Mouse (Mus musculus) frontal cortex, postnatal 14 days (tissue): ENCODE measurements around the gene Hist1h2bh.

Experiments used
- DNase-seq, 2 experiments: peaks; one replicate each; pipeline ENCODE4 v3.0.0; 2022; ENCODE audit warnings: low spot score in 2 of 2

The Hist1h2bh gene

DNA sequence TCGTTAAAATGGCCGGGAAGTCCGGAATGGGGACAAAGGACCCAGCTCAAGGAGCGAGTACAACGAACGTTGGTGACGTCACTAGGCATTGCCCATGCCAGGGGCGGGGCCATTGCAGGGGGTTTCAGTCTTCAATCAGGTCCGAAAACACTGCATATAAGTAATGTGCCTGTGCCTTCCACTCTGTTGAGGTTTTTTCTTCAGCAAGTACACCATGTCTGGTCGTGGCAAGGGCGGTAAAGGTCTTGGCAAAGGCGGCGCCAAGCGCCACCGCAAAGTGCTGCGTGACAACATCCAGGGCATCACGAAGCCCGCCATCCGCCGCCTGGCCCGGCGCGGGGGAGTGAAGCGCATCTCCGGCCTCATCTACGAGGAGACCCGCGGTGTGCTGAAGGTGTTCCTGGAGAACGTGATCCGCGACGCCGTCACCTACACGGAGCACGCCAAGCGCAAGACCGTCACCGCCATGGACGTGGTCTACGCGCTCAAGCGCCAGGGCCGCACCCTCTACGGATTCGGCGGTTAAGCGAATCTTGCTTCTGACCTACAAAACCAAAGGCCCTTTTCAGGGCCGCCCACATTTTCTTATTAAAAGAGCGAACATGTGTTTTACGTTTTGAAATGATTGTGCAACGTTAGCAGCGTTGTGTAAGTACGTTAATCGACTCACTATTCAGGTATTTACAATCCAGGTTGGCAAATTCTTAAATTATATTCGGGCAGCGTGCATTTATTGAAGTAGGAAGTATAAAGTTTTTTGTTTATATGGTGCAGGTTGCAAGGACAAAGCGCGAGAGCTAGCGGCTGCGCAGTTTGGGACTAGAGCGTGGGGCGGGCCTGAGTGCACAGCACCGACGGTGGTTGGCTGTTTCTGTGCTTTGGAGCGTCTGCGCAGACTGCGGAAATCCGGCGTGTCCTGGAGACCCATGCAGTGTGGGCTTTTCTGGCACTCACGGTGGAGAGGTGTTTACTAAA, 12.0 kb downstream of the Hist1h2bh start, which contains the start of gene Hist1h4h:
Gene Hist1h4h, plus strand, starts transcription at position 150 of the 975 bp plus-strand sequence.
- peak; percentile 96 to 97 for DNase-seq

DNA sequence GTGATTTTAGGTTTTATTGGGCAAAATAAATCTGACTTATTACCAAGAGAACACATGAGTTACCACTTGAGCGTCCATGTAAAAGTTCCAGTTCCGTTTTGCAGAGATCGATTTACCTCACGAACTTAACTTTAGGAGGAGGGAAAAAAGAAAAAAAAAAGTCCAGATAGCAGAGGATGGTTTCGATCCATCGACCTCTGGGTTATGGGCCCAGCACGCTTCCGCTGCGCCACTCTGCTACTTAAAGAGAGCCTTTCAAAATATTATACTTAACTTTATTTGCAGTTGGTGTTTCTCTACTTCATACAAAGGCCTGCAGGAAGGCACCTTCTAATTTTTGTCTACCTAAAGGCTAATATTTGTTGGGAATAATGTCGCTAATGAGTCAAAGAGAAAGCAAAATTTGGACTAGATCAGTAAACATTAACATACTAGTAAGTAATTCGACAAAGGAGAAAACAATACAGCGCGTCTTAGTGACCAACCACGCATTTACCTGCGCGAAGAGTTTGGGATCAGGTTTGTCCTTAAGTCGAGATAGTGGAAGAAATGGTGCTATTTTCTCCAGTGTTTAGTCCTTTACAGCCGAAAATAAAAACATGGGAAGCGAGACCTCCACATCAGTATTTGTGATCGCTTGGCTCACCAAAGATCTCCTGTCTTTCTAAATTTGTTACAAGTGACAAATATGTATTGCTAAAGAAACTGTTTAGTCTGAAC, 12.9 kb downstream of the Hist1h2bh start:
- DNase-seq, result peak; percentile 54 to 76

DNA sequence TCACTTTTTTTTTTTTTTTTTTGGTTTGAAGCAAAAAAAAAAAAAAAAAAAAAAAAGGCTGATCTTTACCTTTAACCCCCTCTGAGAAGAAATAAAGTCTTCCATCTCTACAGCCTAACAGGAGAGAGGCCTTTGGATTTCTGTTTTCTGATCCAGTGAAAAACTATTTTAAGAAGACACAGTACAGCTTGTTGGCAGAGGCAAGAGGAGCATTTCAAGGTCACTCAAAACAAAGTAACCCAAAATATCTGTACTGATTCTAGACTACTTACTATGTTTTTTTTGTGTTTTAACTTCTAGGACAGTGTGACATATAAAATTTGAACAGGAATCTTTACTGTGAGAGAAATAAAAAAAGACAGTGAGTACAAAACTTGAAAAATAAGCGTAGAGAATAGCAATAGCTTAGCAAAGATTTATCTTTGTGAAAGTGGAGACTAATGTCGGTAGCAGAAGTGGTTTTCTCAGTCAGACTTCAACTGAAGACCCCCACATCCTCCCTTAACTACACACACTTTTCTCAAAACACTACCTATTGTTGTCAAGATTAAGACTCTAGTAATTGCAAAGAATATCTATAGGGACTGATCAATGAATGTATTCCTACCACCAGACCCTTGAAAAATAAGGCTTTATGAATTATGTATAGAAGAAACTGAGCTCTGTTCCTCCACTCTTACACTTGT, 13.6 kb downstream of the Hist1h2bh start:
- DNase-seq, result no peak

DNA sequence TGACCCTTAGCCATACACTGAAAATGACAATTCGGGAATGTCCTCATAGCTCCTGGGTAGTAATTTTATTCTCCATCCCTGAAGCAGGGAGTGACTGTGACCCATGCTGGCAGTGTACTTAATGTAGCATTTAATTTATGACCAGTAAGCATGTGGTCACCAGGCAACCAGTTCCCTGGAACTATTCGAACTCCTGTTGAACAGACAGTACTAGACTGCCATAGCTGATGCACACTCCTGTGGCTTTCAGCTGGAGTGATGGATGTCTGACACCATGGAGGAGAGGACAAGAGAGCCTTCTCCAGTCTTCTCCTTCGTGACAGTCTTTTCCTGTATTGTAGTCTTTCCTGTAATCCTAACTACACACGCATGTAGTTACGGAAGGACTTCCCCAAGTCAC, 14.2 kb downstream of the Hist1h2bh start:
- no peak for DNase-seq

DNA sequence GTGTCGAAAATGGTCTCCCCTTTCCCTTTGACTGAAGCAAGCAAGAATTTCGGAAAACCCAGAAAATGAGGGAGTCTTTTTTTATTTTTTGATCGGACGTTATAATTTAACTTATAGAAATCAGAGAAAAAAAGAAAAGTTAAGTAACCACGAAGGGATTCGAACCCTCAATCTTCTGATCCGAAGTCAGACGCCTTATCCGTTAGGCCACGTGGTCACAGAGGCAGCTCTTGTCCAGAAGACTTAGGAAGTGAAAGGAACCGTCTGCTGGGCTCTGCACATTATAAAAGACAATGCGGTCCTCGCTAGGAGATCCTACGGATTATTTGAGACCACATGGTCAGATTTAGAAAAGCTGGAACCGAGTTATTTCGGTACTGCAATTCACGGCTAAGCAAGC, 16.9 kb downstream of the Hist1h2bh start:
- peak; percentile 85 to 96 for DNase-seq

DNA sequence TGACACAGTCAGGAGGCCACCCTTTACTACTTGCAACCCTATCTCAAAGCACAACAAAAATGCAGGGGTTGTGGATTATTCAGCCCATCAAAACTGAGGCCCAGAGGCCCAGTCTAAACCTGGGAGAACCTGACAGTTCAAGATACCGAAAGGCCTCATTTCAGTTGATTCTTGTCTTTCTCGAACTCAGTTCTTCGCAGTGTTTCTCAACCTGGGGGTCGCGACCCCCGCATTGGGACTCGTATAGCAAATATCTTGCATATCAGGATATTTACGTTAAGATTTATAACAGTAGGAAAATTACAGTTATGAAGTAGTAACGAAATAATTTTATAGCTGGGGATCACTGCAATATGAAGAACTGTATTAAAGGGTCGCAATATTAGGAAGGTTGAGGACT, 17.3 kb downstream of the Hist1h2bh start:
- DNase-seq, result no peak

DNA sequence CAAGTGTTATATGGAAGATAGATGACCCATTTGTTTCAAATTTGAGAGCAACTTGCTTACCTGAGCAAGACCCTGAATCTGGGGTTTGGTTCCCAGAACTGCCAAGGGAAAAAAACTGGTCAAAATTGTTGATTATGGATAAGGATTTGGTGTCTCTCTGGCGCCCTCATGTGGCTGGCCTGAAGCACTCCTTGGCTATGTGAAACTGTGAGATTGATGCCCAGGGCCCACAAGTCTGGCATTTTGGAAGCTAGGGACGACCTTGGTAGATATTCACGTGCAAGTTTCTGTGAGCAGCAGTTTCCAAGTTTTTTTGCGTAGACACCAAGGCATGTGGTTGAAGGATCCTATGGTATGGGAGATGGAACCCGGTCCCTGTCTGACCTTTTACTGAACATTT, 18.5 kb downstream of the Hist1h2bh start:
- DNase-seq, result peak in 1 of 2 experiments; percentile 50

DNA sequence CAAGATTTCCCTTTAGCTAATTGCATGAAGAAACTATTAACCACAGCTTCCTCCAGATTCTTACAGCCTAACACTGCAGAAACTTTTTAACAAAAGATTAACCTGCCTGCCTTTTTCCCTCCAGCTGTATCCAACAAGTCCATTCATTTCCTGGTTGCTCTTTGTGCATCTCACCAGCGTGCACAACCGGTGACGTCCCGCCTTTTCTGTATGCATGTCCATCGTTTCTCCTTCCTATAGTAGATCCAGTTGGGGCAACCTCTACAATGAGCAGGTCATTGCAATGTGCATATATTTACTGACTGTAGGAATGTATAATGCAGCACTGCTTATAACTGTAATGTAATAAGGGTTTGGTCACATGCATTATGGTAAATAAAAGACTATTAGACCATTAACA, 19.2 kb downstream of the Hist1h2bh start:
- no peak for DNase-seq

DNA sequence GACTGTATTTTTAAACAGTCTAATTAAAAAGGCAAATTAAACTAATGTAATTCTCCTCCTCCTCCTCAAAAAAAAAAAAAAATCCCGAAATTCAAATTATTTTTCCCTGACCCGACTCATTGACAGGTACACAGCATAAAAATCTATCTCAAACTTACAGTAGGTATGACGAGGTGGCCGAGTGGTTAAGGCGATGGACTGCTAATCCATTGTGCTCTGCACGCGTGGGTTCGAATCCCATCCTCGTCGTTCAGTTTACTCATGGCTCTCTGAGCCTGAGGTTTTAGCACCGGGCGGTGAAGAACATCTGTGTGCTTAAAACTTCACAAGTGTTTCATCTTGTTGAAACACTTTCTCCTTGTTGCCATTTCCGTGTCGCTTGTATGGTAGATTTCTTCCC, 21.5 kb downstream of the Hist1h2bh start:
- peak; percentile 42 to 74 for DNase-seq

DNA sequence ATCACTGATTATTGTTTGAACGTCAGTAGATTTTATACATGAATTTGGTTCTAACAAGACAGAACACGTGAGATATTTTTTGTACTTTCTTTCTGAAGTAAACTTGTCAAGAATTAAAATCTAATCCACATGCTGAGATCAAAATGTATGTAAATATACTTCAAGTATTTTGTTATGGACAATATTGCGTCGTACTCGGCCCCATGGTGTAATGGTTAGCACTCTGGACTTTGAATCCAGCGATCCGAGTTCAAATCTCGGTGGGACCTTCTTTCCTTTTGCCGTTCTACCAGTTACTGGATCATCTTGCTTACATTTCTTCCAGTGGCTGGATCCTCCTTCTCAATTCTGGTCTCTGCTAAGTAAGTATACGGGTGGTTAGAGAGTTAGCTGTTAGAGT, 23.8 kb downstream of the Hist1h2bh start:
- peak; percentile 63 to 81 for DNase-seq

DNA sequence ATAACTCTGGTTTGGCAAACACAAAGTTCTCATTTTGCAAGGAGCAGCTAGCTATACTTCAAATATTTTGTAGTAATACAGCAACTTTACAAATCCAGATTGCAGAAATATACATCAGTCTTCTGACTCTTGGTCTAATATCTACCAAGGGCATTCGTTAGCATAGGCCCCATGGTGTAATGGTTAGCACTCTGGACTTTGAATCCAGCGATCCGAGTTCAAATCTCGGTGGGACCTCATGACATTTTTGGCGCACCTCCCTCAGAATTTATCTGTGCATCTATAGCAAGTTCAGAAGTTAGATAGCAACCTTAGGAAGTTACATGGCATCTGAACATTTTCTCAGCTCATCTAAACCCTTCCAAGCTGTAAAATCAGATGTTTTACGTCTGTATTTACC, 24.3 kb downstream of the Hist1h2bh start:
- peak; percentile 50 to 83 for DNase-seq

DNA sequence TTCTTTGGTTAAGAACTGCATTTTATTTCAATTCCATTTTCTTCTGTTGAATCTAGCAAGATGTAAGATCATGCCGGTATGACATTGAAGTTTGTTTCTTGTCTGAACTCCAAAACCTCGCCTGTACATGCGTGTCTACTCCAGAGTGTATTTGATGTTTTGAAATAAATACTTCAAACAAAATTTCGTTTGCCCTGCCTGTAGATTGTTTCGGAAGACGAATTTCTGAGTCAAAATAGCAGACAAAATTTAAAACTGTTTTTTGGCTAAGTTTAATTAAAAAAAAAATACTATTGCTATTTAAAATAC, 24.9 kb downstream of the Hist1h2bh start:
- no peak for DNase-seq

DNA sequence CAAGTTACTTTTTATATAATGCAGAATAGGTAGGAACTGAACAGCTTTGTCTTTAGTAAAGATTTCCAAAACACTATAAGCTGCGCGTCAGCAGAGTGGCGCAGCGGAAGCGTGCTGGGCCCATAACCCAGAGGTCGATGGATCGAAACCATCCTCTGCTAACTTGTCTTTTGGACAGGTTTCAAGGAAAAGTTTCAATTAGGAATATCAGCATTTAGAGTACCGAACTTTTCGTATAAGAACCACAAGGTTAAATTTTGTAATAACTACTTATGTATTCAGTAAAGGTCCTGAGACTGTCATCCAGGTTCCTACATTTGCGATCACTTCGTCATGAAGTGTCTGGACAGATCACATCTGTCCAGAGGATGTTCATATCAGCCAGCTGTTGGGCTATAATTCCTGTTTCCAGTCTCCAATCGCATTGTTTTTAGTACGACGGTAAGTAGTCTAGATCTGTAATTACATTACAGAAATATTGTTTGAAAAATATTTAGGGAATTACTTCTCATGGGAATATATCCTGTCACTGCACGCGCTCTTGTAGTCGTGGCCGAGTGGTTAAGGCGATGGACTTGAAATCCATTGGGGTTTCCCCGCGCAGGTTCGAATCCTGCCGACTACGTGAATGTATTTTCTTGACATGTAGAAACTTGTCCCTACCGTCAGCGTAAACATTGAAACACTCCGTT, 25.4 kb downstream of the Hist1h2bh start:
- DNase-seq, result peak; percentile 83 to 94

DNA sequence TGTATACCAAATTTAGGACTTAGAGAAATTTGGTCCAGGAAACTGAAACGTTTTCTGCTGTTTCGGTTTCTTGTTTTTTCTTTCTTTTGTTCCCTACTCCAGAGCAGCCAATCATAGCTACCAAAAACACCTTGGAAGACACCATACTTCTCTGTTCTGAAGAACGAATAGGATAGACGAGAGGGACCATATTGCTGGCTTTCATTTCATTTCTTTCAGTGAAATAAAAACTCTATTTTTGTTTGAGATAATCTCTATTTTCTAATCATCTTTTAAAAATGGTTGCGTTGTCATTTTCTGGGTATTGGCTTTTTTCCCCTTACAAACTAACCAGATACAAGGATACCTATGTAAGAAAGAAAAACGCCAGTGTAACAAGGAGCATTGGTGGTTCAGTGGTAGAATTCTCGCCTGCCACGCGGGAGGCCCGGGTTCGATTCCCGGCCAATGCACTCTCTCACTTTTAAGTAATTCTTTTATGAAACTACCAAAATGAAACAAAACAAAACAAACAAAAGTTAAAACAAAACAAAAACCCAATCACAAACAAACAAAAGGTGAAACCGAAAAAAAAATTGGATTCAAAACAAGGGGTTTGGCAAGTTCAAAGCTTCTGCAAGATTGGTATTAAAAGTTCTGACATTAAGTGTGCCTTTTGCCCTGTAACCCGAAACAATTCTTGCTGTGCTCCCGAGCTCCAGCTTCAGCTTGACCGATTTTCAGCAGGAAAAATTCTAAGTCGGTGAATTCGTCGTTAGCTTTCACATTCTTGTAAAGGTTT, 26.2 kb downstream of the Hist1h2bh start:
- DNase-seq, result peak in 1 of 2 experiments; percentile 70

DNA sequence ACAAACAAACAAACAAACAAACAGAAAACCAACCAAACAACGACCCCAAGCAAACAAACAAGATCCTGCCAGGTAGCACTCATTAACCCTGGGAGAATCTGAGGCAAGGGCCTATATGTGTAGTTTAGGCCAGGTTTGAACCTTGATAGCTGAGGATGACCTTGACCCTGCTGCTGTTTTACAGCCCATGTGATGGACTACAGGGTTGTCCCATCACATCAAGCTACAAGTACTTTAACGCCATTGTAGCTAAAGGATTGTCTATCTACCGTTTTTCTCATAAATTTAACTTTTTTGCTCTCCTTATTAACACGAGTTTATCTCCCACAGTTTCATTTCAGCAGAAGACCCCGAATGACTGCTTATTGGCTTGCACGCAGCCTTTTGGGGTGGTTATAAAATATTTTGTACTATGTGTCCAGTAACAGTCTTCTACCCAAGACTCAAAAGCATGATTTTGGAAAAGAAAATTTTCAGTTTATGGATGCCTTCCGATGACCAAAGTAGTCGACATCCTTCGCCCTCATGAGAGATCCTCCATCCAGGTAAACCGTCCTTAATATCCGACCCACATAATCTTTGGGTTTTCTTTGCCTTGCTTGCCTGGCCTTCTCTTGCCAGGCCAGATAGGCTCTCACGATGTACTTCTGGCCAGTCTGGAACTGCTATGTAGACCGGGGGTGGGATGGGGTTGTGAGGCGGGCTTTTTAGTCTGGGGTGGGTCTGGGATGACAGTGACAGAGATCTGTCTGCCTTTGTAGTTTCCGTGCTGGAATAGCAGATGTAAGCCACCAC, 27.2 kb downstream of the Hist1h2bh start:
- no peak for DNase-seq

DNA sequence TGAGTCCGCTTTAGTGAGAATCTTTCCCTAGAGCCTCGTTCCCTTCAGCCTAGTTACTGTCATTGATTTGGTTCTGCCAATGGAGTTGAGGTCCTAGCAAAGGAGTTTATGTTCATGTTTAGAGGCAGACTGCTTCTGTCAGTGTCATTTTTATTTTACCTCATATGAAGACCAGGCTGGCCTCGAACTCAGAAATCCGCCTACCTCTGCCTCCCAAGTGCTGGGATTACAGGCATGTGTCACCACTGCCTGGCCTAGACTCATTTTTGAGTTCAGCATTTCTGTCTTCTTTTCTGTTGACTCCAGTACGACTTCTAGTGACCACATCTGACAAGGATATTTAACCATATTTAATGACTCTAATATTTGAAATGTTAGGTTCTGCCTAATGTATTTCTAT, 27.9 kb downstream of the Hist1h2bh start:
- no peak for DNase-seq

DNA sequence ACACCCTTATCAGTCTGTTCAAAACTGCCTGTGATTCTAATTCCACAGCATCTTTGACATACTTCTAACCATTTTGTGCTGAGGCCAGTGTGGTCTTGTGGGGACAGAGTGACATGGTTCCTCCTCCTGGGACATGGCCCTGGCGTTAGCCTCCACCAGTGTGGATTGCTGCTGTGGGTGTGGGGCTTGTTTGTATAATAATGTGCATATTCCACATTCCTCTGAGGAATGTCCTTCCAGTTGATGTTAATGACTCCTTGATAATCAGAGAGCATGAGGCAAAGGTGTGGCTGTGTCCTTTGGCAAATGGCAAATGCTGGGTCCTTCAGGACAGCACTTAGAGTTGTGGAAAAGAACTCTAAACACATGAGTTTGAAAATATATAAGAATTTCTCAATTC, 29.7 kb downstream of the Hist1h2bh start:
- no peak for DNase-seq

DNA sequence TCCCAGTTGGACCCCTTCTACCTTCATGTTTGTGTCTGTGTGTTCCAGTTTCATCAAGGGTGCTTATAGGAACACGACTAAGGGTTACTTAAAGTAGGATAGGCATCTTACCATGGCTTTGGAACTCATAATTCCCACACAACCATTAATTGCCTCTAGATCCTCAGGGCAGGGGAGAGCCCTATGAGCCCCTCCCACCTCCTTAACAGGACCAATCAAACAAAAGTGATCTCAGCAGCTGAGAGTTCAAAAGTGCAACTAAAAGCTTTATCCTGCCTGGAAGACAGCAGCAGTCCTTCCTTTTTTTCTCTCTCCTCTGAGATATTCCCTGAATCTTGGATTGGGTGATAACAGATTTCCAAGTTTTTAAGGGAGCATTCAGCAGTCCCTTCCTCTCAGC, 33.1 kb downstream of the Hist1h2bh start:
- DNase-seq, result no peak

DNA sequence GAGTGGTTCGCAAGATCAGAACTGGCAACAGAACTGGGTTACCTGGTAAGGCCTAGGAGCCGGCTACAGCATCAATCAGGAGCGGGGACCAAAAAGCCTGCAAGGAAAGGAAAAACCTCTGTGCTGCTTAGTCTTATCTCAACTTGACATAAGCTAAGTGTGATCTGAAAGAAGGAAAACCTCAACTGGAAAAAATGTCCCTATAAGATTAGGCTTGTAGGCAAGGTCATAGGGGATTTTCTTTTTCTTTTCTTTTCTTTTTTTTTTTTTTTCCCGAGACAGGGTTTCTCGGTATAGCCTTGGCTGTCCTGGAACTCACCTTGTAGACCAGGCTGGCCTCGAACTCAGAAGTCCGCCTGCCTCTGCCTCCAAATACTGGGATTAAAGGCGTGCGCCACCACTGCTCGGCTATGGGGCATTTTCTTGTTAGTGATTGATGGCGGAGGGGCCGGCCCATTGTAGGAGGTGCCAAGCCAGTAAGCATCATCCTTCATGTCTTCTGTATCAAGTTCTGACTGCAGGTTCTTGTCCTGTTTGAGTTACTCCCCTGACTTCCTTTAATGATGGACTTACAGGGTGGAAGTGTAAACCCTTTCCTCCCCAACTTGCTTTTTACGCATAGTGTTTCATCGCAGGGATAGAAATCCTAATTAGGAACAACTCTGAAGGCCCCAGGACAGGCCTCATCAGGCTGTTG, 36.2 kb downstream of the Hist1h2bh start:
- no peak for DNase-seq

DNA sequence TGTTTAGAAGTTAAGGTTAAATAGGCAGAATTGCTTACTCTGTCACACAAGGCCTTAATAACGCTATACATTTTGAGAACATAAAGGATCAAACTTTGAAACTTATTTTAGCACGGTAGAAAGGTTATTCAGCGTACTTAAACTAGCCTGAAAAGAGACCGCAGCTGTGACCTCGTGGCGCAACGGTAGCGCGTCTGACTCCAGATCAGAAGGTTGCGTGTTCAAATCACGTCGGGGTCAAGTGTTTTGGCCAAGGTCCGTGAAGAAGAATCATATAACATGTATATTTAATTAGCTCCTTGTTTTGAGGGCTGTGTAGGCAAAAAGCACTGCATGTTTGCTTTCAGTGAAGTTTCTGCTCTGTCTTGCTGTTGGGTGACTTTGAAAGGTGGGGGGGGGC, 36.8 kb downstream of the Hist1h2bh start:
- no peak for DNase-seq
